Mouse (Mus musculus) embryonic facial prominence, embryonic 11.5 days (tissue): ENCODE data around the gene Tbc1d24. TPM values are rescaled to one million over a fixed set of nuclear protein-coding genes. Genes with fewer than 3 reads are reported as not detected.

Experiments used
- ATAC-seq: fragments of 200-750 bp; cut with Nextera tagmentation; replicated peaks from 2 replicates; pipeline ENCODE4 v1.8.0; 2017; ENCODE audit warnings: low read depth; ENCODE audit not compliant: insufficient number of reproducible peaks, low FRiP score, low TSS enrichment
- DNase-seq: peaks from one replicate; pipeline ENCODE4 v3.0.0-alpha.2; 2015; ENCODE audit warnings: low spot score
- H3K27ac ChIP-seq: fragments of 300-500 bp; sonication (generic); replicated peaks from 2 replicates; pipeline ENCODE4 v1.5.1; 2014; ENCODE audit warnings: mild to moderate bottlenecking, low read depth, low read length, control low read depth
- H3K27me3 ChIP-seq: fragments of 300-500 bp; sonication (generic); 2 replicates; pipeline ENCODE4 v1.6.1; 2014; ENCODE audit warnings: mild to moderate bottlenecking, low read length, moderate library complexity, mixed read lengths; ENCODE audit not compliant: control insufficient read depth, insufficient read depth
- H3K36me3 ChIP-seq: fragments of 300-500 bp; sonication (generic); replicated peaks from 2 replicates; pipeline ENCODE4 v1.6.1; 2014; ENCODE audit warnings: low read depth, mild to moderate bottlenecking, low read length, moderate library complexity, mixed read lengths; ENCODE audit not compliant: control insufficient read depth, insufficient read depth
- H3K4me1 ChIP-seq: fragments of 300-500 bp; sonication (generic); 2 replicates; pipeline ENCODE4 v1.6.1; 2014; ENCODE audit warnings: low read length, mixed read lengths; ENCODE audit not compliant: control insufficient read depth, insufficient read depth
- H3K4me2 ChIP-seq: fragments of 300-500 bp; sonication (generic); 2 replicates; pipeline ENCODE4 v1.6.1; 2014; ENCODE audit warnings: low read depth, mild to moderate bottlenecking, control low read depth, low read length, moderate library complexity
- H3K4me3 ChIP-seq: fragments of 300-500 bp; sonication (generic); 2 replicates; pipeline ENCODE4 v1.5.1; 2014; ENCODE audit warnings: low read depth, low read length, control low read depth
- H3K9ac ChIP-seq: fragments of 300-500 bp; sonication (generic); replicated peaks from 2 replicates; pipeline ENCODE4 v1.6.1; 2014; ENCODE audit warnings: mild to moderate bottlenecking, control low read depth, low read length
- H3K9me3 ChIP-seq: fragments of 300-500 bp; sonication (generic); replicated peaks from 2 replicates; pipeline ENCODE4 v1.6.1; 2016; ENCODE audit warnings: mild to moderate bottlenecking, low read length, inconsistent platforms, mixed read lengths; ENCODE audit not compliant: control insufficient read depth
- WGBS: fragments of 180-500 bp; shearing (Covaris S2); extraction: QIAGEN DNeasy Blood & Tissue Kit; methylation state at CpG from one replicate; pipeline ENCODE4 v1.1.7; 2014; 5-methylcytosine and 5-hydroxymethylcytosine counted together
- polyA plus RNA-seq: library from polyadenylated mRNA; unstranded; fragments of >200 nt; fragmentation: Nextera tagmentation; extraction: Ambion mirVana; gene quantifications from 2 replicates; pipeline ENCODE4 v1.2.1, GENCODE M21; 2014

The Tbc1d24 gene
- polyA plus RNA-seq, 1 experiment from 2014 or later: 3.7 TPM

DNA sequence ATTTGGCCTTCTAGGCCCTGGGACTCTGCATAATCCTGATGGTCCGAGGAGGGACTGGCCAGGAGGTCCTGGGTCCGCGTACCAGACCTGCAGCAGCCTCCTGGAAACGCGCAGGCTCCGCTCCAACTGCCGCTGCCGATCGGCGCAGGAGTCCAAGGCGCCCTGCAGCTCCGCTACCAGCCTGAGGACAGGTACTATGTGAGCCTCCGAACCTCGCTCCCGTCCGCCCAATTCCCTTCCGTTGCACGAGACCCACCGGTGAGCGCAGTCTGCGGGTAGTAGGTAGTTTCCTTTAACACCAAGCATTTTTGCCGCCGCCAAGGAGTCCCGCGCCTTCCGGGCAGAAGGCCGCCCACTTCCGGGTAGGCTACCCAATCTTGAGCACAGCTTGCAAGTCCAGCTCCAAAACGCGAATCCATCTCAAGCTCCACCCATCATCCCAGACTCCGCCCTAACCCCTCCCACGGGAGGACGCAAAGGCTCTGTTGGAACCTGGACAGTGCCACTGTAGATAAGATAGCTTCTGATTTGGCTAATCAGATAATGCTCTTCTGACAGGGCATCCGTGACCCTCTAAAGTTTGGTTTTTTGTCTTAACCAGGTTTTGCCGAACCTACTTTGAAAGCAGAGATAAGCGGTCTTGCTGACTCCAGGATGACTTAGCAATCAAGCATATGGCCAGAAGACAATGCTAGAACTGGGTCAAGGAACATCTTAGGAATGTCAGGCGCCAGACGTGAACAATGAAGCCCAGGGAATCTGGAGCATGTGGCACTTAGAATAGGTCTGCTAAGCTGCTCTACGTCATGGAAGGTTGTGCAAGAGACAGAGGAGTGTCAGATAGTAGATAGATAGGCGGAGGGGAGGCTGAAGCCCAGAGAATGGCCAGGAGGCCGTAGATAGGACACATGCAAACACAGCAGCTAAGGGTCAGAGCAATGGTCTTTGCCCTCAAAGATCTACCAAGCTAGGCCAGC is 15.4 kb upstream of the Tbc1d24 start, which contains the start of gene Tedc2:
Gene Tedc2 (minus strand): TSS at position 417 of the 977 bp plus-strand sequence.
- ATAC-seq (peak; percentile 90), DNase-seq (peak; percentile 93)
- Histone ChIP-seq H3K27ac (no peak within 1 kb of the TSS), H3K4me2 (peak within 1 kb of the TSS; percentile 87), H3K4me3 (peak within 1 kb of the TSS; percentile 79), H3K36me3 (peaks cover 17% of the 10 kb centered on the region), H3K9me3 (no peaks in the 10 kb centered on the region), H3K27me3 (no peaks in the 10 kb centered on the region), H3K9ac (peak within 1 kb of the TSS; percentile 88), H3K4me1 (peaks cover 2% of the 10 kb centered on the region)
- 6% methylated on average over 41 of the region's 41 CpGs for WGBS

DNA sequence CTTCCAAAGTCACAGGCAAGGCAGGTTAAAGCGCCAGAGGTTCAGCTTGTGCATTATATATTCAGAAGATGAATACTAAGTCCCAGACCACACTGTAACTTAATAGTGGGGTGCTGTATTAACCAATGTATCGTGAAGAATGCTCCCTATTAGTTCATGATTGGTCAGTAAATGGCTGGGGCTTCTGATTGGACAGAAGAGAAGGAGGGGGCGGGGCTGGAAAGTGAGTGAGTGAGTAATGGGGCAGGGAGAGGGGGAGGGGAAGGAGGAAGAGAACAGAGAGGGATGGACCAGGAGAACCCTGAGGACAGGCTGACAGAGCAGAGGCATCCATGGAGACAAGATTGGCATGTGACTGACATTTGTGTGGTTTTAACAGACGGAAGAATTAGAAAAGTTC is 11.5 kb upstream of the Tbc1d24 start:
- 68% methylated on average over 4 of the region's 4 CpGs for WGBS
- no peak overlapping the region for H3K4me2 ChIP-seq
- no peak overlapping the region for H3K4me3 ChIP-seq
- H3K4me1 ChIP-seq: peaks cover 2% of the 10 kb centered on the region
- H3K27me3 ChIP-seq: no peaks in the 10 kb centered on the region
- no peak for DNase-seq
- H3K27ac ChIP-seq: no peak overlapping the region
- H3K9ac ChIP-seq: no peak overlapping the region
- ATAC-seq: no peak
- H3K36me3 ChIP-seq: peaks cover 11% of the 10 kb centered on the region
- H3K9me3 ChIP-seq: no peaks in the 10 kb centered on the region

DNA sequence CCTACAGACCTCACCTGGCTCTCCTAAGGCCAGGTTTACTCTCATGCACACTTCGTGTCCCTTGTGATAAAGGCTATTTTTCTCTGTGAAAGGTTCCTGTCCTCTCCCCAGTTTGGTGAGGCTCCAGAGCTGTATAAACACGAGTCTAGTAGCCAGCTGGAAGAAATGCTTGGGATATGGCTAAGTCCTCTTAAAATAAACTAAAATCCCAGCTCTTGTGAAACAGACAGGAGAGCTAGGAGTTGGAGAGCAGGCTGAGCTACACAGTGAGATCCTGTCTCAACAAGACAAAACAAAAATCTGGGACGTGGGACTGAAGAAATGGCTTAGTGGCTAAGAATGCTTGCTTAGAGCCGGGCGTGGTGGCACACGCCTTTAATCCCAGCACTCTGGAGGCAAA is 7.8 kb upstream of the Tbc1d24 start:
- ATAC-seq: no peak
- H3K4me3 ChIP-seq: no peak overlapping the region

DNA sequence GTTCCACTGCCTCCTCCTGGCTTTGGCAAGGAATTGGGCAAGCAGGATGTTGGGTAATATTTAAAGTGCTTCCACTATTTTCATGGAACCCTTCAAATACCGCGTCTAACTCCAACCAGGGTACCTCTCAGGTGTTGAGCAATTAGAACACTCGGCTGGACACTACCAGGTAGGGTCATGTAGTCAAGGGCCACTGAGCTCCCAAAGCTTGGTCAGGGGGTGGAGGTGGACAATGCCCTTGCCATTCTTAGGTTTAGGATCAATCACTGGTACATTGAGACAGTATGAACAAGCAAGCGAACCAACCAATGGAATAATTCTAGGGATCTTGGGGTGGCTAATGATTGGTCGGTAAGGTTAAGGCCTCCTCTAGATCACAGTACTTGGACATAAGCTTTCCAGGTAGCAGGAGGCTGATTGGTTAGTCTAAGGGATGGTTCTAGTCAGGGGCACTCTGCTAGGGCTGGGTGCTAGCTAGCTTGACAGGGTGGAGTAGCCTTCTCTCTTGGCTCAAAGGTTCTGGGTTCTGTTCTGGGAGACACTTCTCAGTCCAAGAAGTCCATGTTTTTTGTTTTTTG is 7.2 kb upstream of the Tbc1d24 start:
- DNase-seq: no peak
- Histone ChIP-seq H3K4me3 (peak overlapping the region; percentile 48), H3K4me1 (peaks cover 23% of the 10 kb centered on the region), H3K36me3 (peaks cover 9% of the 10 kb centered on the region), H3K27ac (no peak overlapping the region), H3K9me3 (no peaks in the 10 kb centered on the region), H3K9ac (no peak overlapping the region), H3K27me3 (no peaks in the 10 kb centered on the region; the same call in 1 of the 2 replicates), H3K4me2 (peak overlapping the region; percentile 99)
- no peak for ATAC-seq
- WGBS: 25% methylated on average over 5 of the region's 5 CpGs

More for the DNA sequence above, 7.8 kb upstream of the Tbc1d24 start:
- Histone ChIP-seq H3K27me3 (no peaks in the 10 kb centered on the region; the same call in 1 of the 2 replicates), H3K27ac (no peak overlapping the region), H3K4me2 (no peak overlapping the region), H3K9me3 (no peaks in the 10 kb centered on the region), H3K36me3 (peaks cover 11% of the 10 kb centered on the region), H3K4me1 (peaks cover 19% of the 10 kb centered on the region), H3K9ac (no peak overlapping the region)
- WGBS: 70% methylated on average over 6 of the region's 6 CpGs
- no peak for DNase-seq

DNA sequence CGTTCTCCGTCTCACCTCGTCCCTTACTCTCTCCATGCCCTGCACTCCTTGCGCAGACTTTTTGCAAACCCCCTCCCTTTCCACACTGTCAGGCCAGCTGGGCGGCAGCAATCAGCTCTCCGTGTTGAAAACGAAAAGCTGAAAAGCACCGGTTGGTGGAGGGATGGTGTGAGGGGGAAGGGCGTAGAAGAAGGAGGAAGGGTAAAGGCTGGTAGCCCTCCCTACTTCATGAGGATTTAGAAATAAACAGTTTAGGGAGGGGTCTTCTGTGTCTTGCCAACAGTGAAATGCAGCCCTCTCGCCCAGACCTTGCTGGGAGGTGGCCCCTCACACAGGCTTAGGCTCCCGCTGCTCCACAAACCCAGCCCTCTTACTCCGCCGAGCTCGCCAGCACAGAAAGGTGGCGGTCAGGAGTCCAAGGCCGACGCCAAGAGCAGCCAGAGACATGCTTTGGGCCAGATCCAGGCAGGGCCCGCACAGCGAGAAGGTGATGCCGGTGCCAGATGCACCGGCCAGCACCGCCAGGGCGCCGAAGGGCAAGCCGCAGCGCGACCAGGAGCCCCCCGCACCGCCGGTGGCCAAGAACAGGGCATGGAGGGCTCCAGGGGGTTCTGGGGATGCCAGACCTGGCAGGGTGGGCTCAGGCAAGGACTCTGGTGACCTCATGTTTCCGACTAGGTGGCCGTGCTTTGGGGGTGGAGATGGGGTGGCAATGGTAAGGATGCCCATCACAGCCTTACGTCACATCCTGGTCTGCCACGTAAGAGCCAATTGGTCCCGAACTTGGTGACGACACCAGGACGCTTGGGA is 6.5 kb upstream of the Tbc1d24 start:
- ATAC-seq (0 out of 2 replicates have a peak, but pooled peaks have one; percentile 1), DNase-seq (peak; percentile 89)
- WGBS: 2% methylated on average over 37 of the region's 37 CpGs
- Histone ChIP-seq H3K36me3 (peaks cover 8% of the 10 kb centered on the region), H3K4me2 (peak overlapping the region; percentile 99), H3K9ac (peak overlapping the region; percentile 84), H3K27ac (peak overlapping the region; percentile 86), H3K9me3 (no peaks in the 10 kb centered on the region), H3K4me1 (peaks cover 26% of the 10 kb centered on the region), H3K4me3 (peak overlapping the region; percentile 48), H3K27me3 (no peaks in the 10 kb centered on the region; the same call in 1 of the 2 replicates)

DNA sequence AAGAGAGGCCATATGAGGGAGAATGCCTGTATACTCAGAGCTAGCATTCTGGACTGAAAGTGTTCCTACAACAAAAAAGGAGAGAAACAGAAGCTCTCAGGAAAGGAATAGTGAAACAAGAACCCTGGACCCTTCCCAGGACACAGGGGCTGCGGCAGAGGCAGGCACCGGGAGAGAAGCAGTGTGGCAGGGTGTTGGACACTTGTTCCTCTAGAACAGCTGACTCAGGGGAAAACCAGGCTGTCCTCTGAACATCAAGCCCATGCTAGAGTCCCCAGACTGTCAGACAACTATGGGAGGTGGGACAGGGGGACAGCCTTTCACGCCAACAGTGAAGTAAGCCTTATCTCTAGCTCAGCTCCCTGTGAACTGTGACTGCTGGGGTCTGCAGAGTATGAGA is 5.2 kb upstream of the Tbc1d24 start:
- Histone ChIP-seq H3K36me3 (peaks cover 3% of the 10 kb centered on the region), H3K27ac (peak overlapping the region; percentile 88; the same call in 1 of the 2 replicates), H3K27me3 (no peaks in the 10 kb centered on the region; the same call in 1 of the 2 replicates), H3K9ac (no peak overlapping the region; the same call in 1 of the 2 replicates), H3K4me1 (peaks cover 33% of the 10 kb centered on the region), H3K4me3 (no peak overlapping the region), H3K9me3 (no peaks in the 10 kb centered on the region), H3K4me2 (no peak overlapping the region; the same call in 1 of the 2 replicates)
- 80% methylated on average over 3 of the region's 3 CpGs for WGBS
- no peak for ATAC-seq
- DNase-seq: no peak

DNA sequence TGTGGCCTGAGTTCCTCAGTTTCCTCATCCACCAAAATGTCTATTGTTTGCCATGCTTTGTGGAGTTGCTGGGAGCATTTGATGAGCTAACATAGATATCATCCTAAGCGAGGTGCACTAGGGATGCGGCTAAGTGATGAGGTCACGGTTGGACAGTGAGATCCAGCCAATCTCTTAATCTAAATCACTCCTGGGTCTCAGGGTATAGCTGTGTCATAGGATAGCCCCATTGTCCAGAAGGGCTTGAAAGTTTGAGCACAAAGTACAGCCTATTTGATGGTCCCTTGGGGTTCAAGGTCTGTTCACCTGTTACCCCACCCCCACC is 4.5 kb upstream of the Tbc1d24 start:
- peaks cover 33% of the 10 kb centered on the region for H3K4me1 ChIP-seq
- WGBS: 75% methylated on average over 3 of the region's 3 CpGs
- no peak overlapping the region for H3K4me2 ChIP-seq
- ATAC-seq (no peak), DNase-seq (no peak)
- no peaks in the 10 kb centered on the region; the same call in 1 of the 2 replicates for H3K27me3 ChIP-seq
- H3K9me3 ChIP-seq: no peaks in the 10 kb centered on the region
- no peaks in the 10 kb centered on the region; the same call in 1 of the 2 replicates for H3K36me3 ChIP-seq
- H3K9ac ChIP-seq: peak overlapping the region; percentile 82
- H3K27ac ChIP-seq: peak overlapping the region; percentile 88
- H3K4me3 ChIP-seq: no peak overlapping the region
